Mouse (Mus musculus) limb, embryonic 10.5 days (tissue): ENCODE results near the gene Ppm1b. TPM values are rescaled to one million over a fixed set of nuclear protein-coding genes. Genes with fewer than 3 reads are reported as not detected.

Source experiments
- DNase-seq: peaks from one replicate; pipeline ENCODE4 v3.0.0-alpha.2; 2017; ENCODE audit warnings: low spot score
- H3K27ac ChIP-seq: fragments of 300-500 bp; sonication (generic); 2 replicates; pipeline ENCODE4 v1.5.1; 2016; ENCODE audit warnings: mild to moderate bottlenecking
- H3K27me3 ChIP-seq: fragments of 300-500 bp; sonication (generic); 2 replicates; pipeline ENCODE4 v1.6.1; 2016; ENCODE audit warnings: low read depth, mild to moderate bottlenecking; ENCODE audit not compliant: poor library complexity, severe bottlenecking
- H3K36me3 ChIP-seq: fragments of 300-500 bp; sonication (generic); 2 replicates; pipeline ENCODE4 v1.6.1; 2016; ENCODE audit warnings: mild to moderate bottlenecking, moderate library complexity
- H3K4me1 ChIP-seq: fragments of 300-500 bp; sonication (generic); 2 replicates; pipeline ENCODE4 v1.6.1; 2016
- H3K4me3 ChIP-seq: fragments of 300-500 bp; sonication (generic); 2 replicates; pipeline ENCODE4 v1.5.1; 2016; ENCODE audit warnings: mild to moderate bottlenecking, moderate library complexity
- H3K9me3 ChIP-seq: fragments of 300-500 bp; sonication (generic); replicated peaks from 2 replicates; pipeline ENCODE4 v1.6.1; 2016; ENCODE audit warnings: mild to moderate bottlenecking
- WGBS: fragments of 180-500 bp; shearing (Covaris S2); methylation state at CpG from one replicate; pipeline ENCODE4 v1.1.7; 2016; 5-methylcytosine and 5-hydroxymethylcytosine counted together
- polyA plus RNA-seq: library from polyadenylated mRNA; unstranded; fragments of >200 nt; fragmentation: Nextera tagmentation; extraction: Ambion mirVana; gene quantifications from 2 replicates; pipeline ENCODE4 v1.2.1, GENCODE M21; 2016

The Ppm1b gene
- polyA plus RNA-seq, 1 experiment from 2014 or later = 71.7 TPM

GRCm38 (mm10) chr17:85067331-85067730 is 110.8 kb downstream of the Ppm1b start:
- no peak overlapping the region for H3K27ac ChIP-seq
- no peaks in the 10 kb centered on the region for H3K4me1 ChIP-seq
- H3K27me3 ChIP-seq = no peaks in the 10 kb centered on the region
- WGBS = 96% methylated on average over 7 of the region's 7 CpGs
- H3K4me3 ChIP-seq = no peak overlapping the region
- peaks cover 87% of the 10 kb centered on the region for H3K36me3 ChIP-seq
- DNase-seq = no peak
- no peaks in the 10 kb centered on the region for H3K9me3 ChIP-seq

GRCm38 (mm10) chr17:85070658-85071057 is 114.1 kb downstream of the Ppm1b start:
- no peaks in the 10 kb centered on the region for H3K9me3 ChIP-seq
- DNase-seq = no peak
- no peaks in the 10 kb centered on the region for H3K4me1 ChIP-seq
- H3K36me3 ChIP-seq = peaks cover 63% of the 10 kb centered on the region
- H3K27ac ChIP-seq = no peak overlapping the region
- no peaks in the 10 kb centered on the region for H3K27me3 ChIP-seq
- WGBS = 86% methylated on average over 6 of the region's 6 CpGs
- H3K4me3 ChIP-seq = no peak overlapping the region

GRCm38 (mm10) chr17:85071088-85071775 is 114.7 kb downstream of the Ppm1b start:
- WGBS = 93% methylated on average over 8 of the region's 8 CpGs
- no peak overlapping the region for H3K27ac ChIP-seq
- no peak overlapping the region for H3K4me3 ChIP-seq
- H3K27me3 ChIP-seq = no peaks in the 10 kb centered on the region
- H3K9me3 ChIP-seq = no peaks in the 10 kb centered on the region
- no peaks in the 10 kb centered on the region for H3K4me1 ChIP-seq
- DNase-seq = no peak
- peaks cover 63% of the 10 kb centered on the region for H3K36me3 ChIP-seq

GRCm38 (mm10) chr17:85072383-85072782 is 115.8 kb downstream of the Ppm1b start:
- Histone ChIP-seq H3K9me3 (no peaks in the 10 kb centered on the region), H3K4me1 (no peaks in the 10 kb centered on the region), H3K27ac (no peak overlapping the region), H3K27me3 (no peaks in the 10 kb centered on the region), H3K36me3 (peaks cover 64% of the 10 kb centered on the region), H3K4me3 (no peak overlapping the region)
- no peak for DNase-seq
- 79% methylated on average over 11 of the region's 11 CpGs for WGBS

GRCm38 (mm10) chr17:85073214-85073613 is 116.7 kb downstream of the Ppm1b start:
- H3K36me3 ChIP-seq = peaks cover 68% of the 10 kb centered on the region
- no peaks in the 10 kb centered on the region for H3K4me1 ChIP-seq
- no peaks in the 10 kb centered on the region for H3K27me3 ChIP-seq
- H3K9me3 ChIP-seq = no peaks in the 10 kb centered on the region
- 84% methylated on average over 7 of the region's 7 CpGs for WGBS
- no peak overlapping the region for H3K4me3 ChIP-seq
- no peak for DNase-seq
- no peak overlapping the region for H3K27ac ChIP-seq

Other genes starting within 250 kb of the Ppm1b start
- 60.2 and 61.1 TPM in 2 replicates for gene Lrpprc, start 166.0 kb upstream of the Ppm1b start, polyA plus RNA-seq
- gene Slc3a1, start 71.6 kb downstream of the Ppm1b start, polyA plus RNA-seq = 0.24 and 0.45 TPM in 2 replicates
- 26.6 and 28.4 TPM in 2 replicates for gene Prepl, start 133.5 kb downstream of the Ppm1b start, polyA plus RNA-seq
- gene Camkmt, start 133.8 kb downstream of the Ppm1b start, polyA plus RNA-seq = 9.8 and 11.4 TPM in 2 replicates